Mouse (Mus musculus): ENCODE measurements around the gene Vwf. TPM values are rescaled to one million over a fixed set of nuclear protein-coding genes. Genes with fewer than 3 reads are reported as not detected.

The Vwf gene
- polyA plus RNA-seq, 1 experiment: 3.2 TPM

DNA sequence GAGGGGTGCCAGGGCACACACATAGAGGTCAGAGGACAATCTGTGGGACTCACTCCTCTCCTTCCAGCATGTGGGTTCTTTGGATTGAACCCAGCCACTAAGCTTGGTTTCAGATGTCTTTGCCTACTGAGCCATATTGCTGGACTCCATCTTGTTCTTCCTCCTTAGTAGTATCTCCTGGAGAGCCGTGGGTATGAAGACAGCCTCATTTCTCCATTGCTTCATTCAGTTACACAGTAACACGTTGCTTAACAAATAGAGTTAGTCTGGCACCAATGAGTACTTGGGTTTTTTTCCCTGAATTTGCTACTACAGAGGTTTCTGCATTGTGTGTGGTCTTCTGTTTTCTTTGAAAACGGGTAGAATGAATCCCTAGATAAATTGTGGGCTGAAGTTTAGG is 20.5 kb upstream of the Vwf start:
- no peak overlapping the region for H3K27ac ChIP-seq (ENCODE audit: insufficient read depth, low read length)
- H3K36me3 ChIP-seq (ENCODE audit: control insufficient read depth, insufficient read depth, low read length, poor library complexity, severe bottlenecking): no peaks in the 10 kb centered on the region
- no peak for TF ChIP-seq EP300 (IDR thresholded peaks at IDR 0.05; ENCODE audit: insufficient read depth, low read depth, low read length)
- no peak for TF ChIP-seq POLR2A (IDR thresholded peaks at IDR 0.05; ENCODE audit: insufficient read depth, low read length)
- TF ChIP-seq CTCF (IDR thresholded peaks at IDR 0.05; ENCODE audit: low read depth, low read length): no peak
- H3K9ac ChIP-seq (ENCODE audit: low read depth, poor library complexity, severe bottlenecking): no peak overlapping the region
- H3K4me1 ChIP-seq (ENCODE audit: control insufficient read depth, insufficient read depth, low read length): peaks cover 3% of the 10 kb centered on the region
- H3K4me3 ChIP-seq (ENCODE audit: low read depth, low read length): no peak overlapping the region
- H3K9me3 ChIP-seq (replicated peaks; ENCODE audit: control insufficient read depth, insufficient read depth, low read length, poor library complexity, severe bottlenecking): no peaks in the 10 kb centered on the region
- no peaks in the 10 kb centered on the region for H3K27me3 ChIP-seq (ENCODE audit: control insufficient read depth, insufficient read depth, low read length, poor library complexity, severe bottlenecking)

DNA sequence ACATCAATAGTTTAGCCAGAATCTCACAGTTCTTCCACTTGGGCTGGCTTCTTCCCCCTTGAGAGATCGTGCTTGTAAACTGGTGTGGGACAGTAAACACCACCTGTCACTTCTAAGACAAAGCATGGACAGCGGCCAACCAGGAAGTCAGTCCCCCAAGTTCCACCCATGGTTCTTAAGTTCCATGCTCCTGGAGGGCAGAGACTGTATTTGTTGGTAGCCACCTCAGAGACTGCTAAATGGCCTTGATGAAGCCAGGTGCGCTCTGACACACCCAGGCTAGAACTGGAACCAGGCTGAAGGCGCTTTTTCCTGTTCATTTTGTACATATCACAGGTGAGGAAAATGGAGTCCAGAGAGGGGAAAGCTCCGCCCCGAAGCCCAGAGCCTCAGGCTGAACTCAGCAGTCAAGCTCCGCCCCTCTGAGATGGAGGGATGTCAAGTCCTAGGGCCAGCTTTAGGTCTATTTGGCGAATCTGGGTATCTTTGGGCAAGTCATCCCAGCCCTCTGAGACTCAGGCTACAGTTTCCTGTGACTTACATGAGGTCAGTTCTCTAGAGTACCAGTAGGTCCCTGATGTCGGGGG is 17.9 kb upstream of the Vwf start:
- no peaks in the 10 kb centered on the region for H3K27me3 ChIP-seq (ENCODE audit: control insufficient read depth, insufficient read depth, low read length, poor library complexity, severe bottlenecking)
- H3K27ac ChIP-seq (ENCODE audit: insufficient read depth, low read length): 0 out of 2 replicates have a peak overlapping the region, but pooled peaks have one; percentile 2
- no peak overlapping the region for H3K4me3 ChIP-seq (ENCODE audit: low read depth, low read length)
- H3K9ac ChIP-seq (ENCODE audit: low read depth, poor library complexity, severe bottlenecking): no peak overlapping the region
- no peaks in the 10 kb centered on the region for H3K36me3 ChIP-seq (ENCODE audit: control insufficient read depth, insufficient read depth, low read length, poor library complexity, severe bottlenecking)
- TF ChIP-seq EP300 (IDR thresholded peaks at IDR 0.05; ENCODE audit: insufficient read depth, low read depth, low read length): no peak
- TF ChIP-seq CTCF (IDR thresholded peaks at IDR 0.05; ENCODE audit: low read depth, low read length): no peak
- no peak for TF ChIP-seq POLR2A (IDR thresholded peaks at IDR 0.05; ENCODE audit: insufficient read depth, low read length)
- H3K9me3 ChIP-seq (replicated peaks; ENCODE audit: control insufficient read depth, insufficient read depth, low read length, poor library complexity, severe bottlenecking): no peaks in the 10 kb centered on the region
- peaks cover 3% of the 10 kb centered on the region for H3K4me1 ChIP-seq (ENCODE audit: control insufficient read depth, insufficient read depth, low read length)

GRCm38 (mm10) chr6:125529479-125529878 is 17.1 kb upstream of the Vwf start:
- Histone ChIP-seq H3K4me1 (ENCODE audit: control insufficient read depth, insufficient read depth, low read length) (peaks cover 3% of the 10 kb centered on the region), H3K27ac (ENCODE audit: insufficient read depth, low read length) (no peak overlapping the region), H3K27me3 (ENCODE audit: control insufficient read depth, insufficient read depth, low read length, poor library complexity, severe bottlenecking) (no peaks in the 10 kb centered on the region), H3K36me3 (ENCODE audit: control insufficient read depth, insufficient read depth, low read length, poor library complexity, severe bottlenecking) (no peaks in the 10 kb centered on the region), H3K9me3 (replicated peaks; ENCODE audit: control insufficient read depth, insufficient read depth, low read length, poor library complexity, severe bottlenecking) (no peaks in the 10 kb centered on the region), H3K4me3 (ENCODE audit: low read depth, low read length) (no peak overlapping the region), H3K9ac (ENCODE audit: low read depth, poor library complexity, severe bottlenecking) (no peak overlapping the region)
- TF ChIP-seq CTCF (IDR thresholded peaks at IDR 0.05; ENCODE audit: low read depth, low read length) (peak; percentile 8), POLR2A (IDR thresholded peaks at IDR 0.05; ENCODE audit: insufficient read depth, low read length) (no peak)

DNA sequence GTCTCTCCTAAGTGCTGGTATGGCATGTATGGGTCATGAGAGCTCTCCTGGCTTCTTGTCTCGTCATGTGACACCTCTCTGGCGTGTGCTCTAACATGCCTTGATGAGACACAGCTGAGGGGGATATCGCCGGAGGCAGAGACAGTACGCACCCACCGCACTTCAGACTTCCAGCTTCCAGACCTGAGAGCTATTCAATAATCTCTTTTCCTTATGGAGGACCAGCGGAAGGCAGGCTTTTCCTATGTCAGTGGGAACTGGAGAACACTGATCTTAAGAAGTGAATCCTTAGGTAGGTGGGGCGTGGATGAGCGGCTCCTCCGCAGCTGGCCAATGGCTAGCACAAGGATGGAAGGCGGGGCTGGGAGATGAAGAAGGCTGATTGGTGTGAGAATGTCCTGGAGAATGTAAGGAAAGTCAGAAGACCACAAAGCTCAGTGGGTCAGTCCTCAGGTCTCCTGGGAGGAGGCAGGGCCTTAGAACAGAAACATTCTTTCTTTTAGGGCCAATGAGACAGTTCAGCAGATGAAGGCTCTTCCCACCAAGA is 13.4 kb upstream of the Vwf start:
- Histone ChIP-seq H3K36me3 (ENCODE audit: control insufficient read depth, insufficient read depth, low read length, poor library complexity, severe bottlenecking) (no peaks in the 10 kb centered on the region), H3K4me3 (ENCODE audit: low read depth, low read length) (no peak overlapping the region), H3K9ac (ENCODE audit: low read depth, poor library complexity, severe bottlenecking) (no peak overlapping the region), H3K9me3 (replicated peaks; ENCODE audit: control insufficient read depth, insufficient read depth, low read length, poor library complexity, severe bottlenecking) (no peaks in the 10 kb centered on the region), H3K27me3 (ENCODE audit: control insufficient read depth, insufficient read depth, low read length, poor library complexity, severe bottlenecking) (no peaks in the 10 kb centered on the region), H3K27ac (ENCODE audit: insufficient read depth, low read length) (no peak overlapping the region), H3K4me1 (ENCODE audit: control insufficient read depth, insufficient read depth, low read length) (peaks cover 2% of the 10 kb centered on the region)
- TF ChIP-seq POLR2A (IDR thresholded peaks at IDR 0.05; ENCODE audit: insufficient read depth, low read length) (no peak), EP300 (IDR thresholded peaks at IDR 0.05; ENCODE audit: insufficient read depth, low read depth, low read length) (no peak), CTCF (IDR thresholded peaks at IDR 0.05; ENCODE audit: low read depth, low read length) (no peak)

DNA sequence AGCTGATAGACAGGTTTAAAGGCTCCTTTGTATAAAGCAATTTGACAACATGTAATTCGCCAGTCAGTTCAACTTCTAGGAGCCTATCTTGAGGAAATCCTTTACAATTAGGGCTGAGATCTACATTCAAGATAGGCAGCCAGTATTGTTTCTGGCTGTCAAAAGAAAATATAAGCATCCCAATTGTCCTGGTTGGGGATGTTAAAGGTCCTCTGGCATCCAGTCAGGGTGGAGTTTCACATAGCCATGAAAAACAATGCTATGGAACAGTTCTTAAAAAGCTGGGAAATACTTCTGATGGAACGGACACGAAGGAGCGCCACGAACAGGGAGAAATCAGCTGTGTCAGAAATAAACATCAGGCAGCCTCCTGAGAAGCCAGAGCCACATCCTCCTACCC is 11.6 kb upstream of the Vwf start:
- Histone ChIP-seq H3K27ac (ENCODE audit: insufficient read depth, low read length) (no peak overlapping the region), H3K9ac (ENCODE audit: low read depth, poor library complexity, severe bottlenecking) (no peak overlapping the region), H3K27me3 (ENCODE audit: control insufficient read depth, insufficient read depth, low read length, poor library complexity, severe bottlenecking) (no peaks in the 10 kb centered on the region), H3K4me1 (ENCODE audit: control insufficient read depth, insufficient read depth, low read length) (peaks cover under 1% of the 10 kb centered on the region), H3K9me3 (replicated peaks; ENCODE audit: control insufficient read depth, insufficient read depth, low read length, poor library complexity, severe bottlenecking) (no peaks in the 10 kb centered on the region), H3K4me3 (ENCODE audit: low read depth, low read length) (no peak overlapping the region), H3K36me3 (ENCODE audit: control insufficient read depth, insufficient read depth, low read length, poor library complexity, severe bottlenecking) (no peaks in the 10 kb centered on the region)
- TF ChIP-seq EP300 (IDR thresholded peaks at IDR 0.05; ENCODE audit: insufficient read depth, low read depth, low read length) (no peak), CTCF (IDR thresholded peaks at IDR 0.05; ENCODE audit: low read depth, low read length) (no peak), POLR2A (IDR thresholded peaks at IDR 0.05; ENCODE audit: insufficient read depth, low read length) (no peak)

DNA sequence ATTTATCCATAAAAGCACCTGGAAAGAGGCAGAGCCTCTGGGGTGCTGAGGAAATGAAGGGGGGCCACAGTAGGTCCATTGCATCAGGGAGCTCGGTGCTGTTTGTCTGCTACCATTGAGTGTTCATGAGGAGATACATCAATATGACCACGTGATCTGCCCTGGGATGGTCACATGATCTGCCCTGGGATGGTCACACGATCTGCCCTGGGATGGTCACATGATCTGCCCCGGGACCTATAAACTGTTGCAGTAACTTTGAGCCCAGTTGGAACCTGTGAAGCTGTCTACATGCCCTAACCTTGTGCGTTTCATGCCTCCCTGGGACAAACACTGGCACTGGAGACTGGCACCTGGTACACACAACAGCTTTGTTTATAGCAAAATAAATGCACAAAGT is 8.1 kb upstream of the Vwf start:
- Histone ChIP-seq H3K9ac (ENCODE audit: low read depth, poor library complexity, severe bottlenecking) (no peak overlapping the region), H3K4me3 (ENCODE audit: low read depth, low read length) (no peak overlapping the region), H3K9me3 (replicated peaks; ENCODE audit: control insufficient read depth, insufficient read depth, low read length, poor library complexity, severe bottlenecking) (no peaks in the 10 kb centered on the region), H3K27me3 (ENCODE audit: control insufficient read depth, insufficient read depth, low read length, poor library complexity, severe bottlenecking) (no peaks in the 10 kb centered on the region), H3K4me1 (ENCODE audit: control insufficient read depth, insufficient read depth, low read length) (peaks cover 4% of the 10 kb centered on the region), H3K27ac (ENCODE audit: insufficient read depth, low read length) (no peak overlapping the region), H3K36me3 (ENCODE audit: control insufficient read depth, insufficient read depth, low read length, poor library complexity, severe bottlenecking) (no peaks in the 10 kb centered on the region)
- no peak for TF ChIP-seq POLR2A (IDR thresholded peaks at IDR 0.05; ENCODE audit: insufficient read depth, low read length)
- no peak for TF ChIP-seq EP300 (IDR thresholded peaks at IDR 0.05; ENCODE audit: insufficient read depth, low read depth, low read length)
- no peak for TF ChIP-seq CTCF (IDR thresholded peaks at IDR 0.05; ENCODE audit: low read depth, low read length)

Data from ES-Bruce4 (cell line).